Mouse (Mus musculus) T-helper 2 cell (primary cell): ENCODE measurements at regions not wholly inside any gene's neighbourhood (a gene's known extent, or its start where the extent isn't known, plus 50 kb on each side); places are given as distances from the start of the nearest gene placed in this dataset.

Experiments used
- in situ Hi-C: fragments of 300-600 bp; cut with MboI, MseI; formaldehyde crosslinking; loops from one replicate; pipeline ENCODE4 v1.15.1; 2025; ENCODE audit warnings: high pct_unique_total_duplicates

- in situ Hi-C loops, result no loop called here
These were observed 114.7 kb upstream of the Adra1d start for GRCm38 (mm10) chr2:131676736-131677135.

GRCm38 (mm10) chr2:131674872-131675271 is 112.8 kb upstream of the Adra1d start:
- in situ Hi-C loops, result no loop called here

- in situ Hi-C loops, result no loop called here
These were observed 111.3 kb upstream of the Adra1d start for GRCm38 (mm10) chr2:131673351-131673750.

GRCm38 (mm10) chr2:131672646-131673045 is 110.6 kb upstream of the Adra1d start:
- in situ Hi-C loops, result no loop called here

GRCm38 (mm10) chr2:131672223-131672622 is 110.1 kb upstream of the Adra1d start:
- in situ Hi-C loops, result no loop called here

- in situ Hi-C loops, result no loop called here
These were observed 108.8 kb upstream of the Adra1d start for GRCm38 (mm10) chr2:131670876-131671275.

GRCm38 (mm10) chr2:131667874-131668273 is 105.8 kb upstream of the Adra1d start:
- in situ Hi-C loops, result no loop called here

GRCm38 (mm10) chr2:131666841-131667364 is 104.8 kb upstream of the Adra1d start:
- in situ Hi-C loops, result no loop called here

- in situ Hi-C loops, result no loop called here
These were observed 102.5 kb upstream of the Adra1d start for GRCm38 (mm10) chr2:131664575-131664974.

- in situ Hi-C loops, result no loop called here
These were observed 101.2 kb upstream of the Adra1d start for GRCm38 (mm10) chr2:131663199-131663809.

- in situ Hi-C loops, result loop anchor here (5.0 kb wide), 1 partner anchor 520 kb away; no protein-coding TSS in a partner anchor
These were observed 90.1 kb upstream of the Adra1d start for GRCm38 (mm10) chr2:131652197-131652596.

- in situ Hi-C loops, result loop anchor here (5.0 kb wide), 1 partner anchor 522 kb away; no protein-coding TSS in a partner anchor
These were observed 88.6 kb upstream of the Adra1d start for GRCm38 (mm10) chr2:131650611-131651153.

- in situ Hi-C loops, result no loop called here
These were observed 82.2 kb upstream of the Adra1d start for GRCm38 (mm10) chr2:131644166-131644858.

- in situ Hi-C loops, result no loop called here
These were observed 80.4 kb upstream of the Adra1d start for GRCm38 (mm10) chr2:131642456-131642855.

GRCm38 (mm10) chr2:131638996-131639605 is 77.0 kb upstream of the Adra1d start:
- in situ Hi-C loops, result no loop called here

GRCm38 (mm10) chr2:131635791-131636190 is 73.7 kb upstream of the Adra1d start:
- in situ Hi-C loops, result no loop called here

- in situ Hi-C loops, result no loop called here
These were observed 55.8 kb upstream of the Adra1d start for GRCm38 (mm10) chr2:131617916-131618315.

GRCm38 (mm10) chr2:131612486-131612885 is 50.4 kb upstream of the Adra1d start:
- in situ Hi-C loops, result no loop called here
